Mouse (Mus musculus) kidney, postnatal 14 days (tissue): ENCODE measurements around the gene Fkbp14.

ENCODE experiments used
- DNase-seq: peaks from one replicate; pipeline ENCODE4 v3.0.0; 2022; ENCODE audit warnings: mixed read lengths

Gene Fkbp14

DNA sequence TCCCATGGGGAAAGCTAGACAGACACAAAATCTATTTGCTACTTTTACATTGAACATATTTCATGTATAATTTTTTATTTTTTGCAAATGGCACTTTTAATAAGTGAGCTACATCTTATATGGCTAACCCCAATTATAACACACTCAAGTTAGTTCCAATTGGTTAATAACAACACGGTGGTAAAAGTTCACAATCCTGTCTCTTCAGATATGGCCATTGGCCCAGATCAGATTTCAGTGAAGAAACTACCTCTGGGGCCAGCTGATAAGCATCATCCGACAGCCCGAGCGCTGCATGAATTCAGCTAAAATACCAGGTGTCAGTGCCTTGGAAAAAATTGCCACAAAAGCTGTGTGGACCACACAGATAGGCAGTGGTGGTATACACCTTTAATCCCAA, 9.4 kb downstream of the Fkbp14 start:
- DNase-seq = no peak

DNA sequence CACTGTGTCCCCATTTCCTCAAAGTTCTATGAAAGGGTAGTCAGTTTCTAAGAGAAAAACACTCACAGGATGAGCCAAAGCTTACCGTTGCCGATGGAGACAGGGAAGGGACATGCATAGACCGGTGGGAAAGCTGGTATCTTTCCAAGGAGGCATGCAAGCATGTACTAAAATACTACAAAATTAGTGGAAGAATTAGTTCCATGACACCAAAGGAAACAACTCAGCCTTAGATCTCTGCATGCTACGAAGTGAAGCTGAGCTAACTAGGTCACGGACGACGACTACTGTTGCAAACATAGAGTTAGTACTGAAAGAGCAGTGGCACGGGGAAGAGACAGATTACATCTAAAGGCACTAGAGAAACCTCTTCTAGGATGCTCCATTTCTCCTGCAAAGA, 10.2 kb downstream of the Fkbp14 start:
- no peak for DNase-seq

- DNase-seq = peak; percentile 70
These were observed 10.9 kb downstream of the Fkbp14 start for GRCm38 (mm10) chr6:54586175-54586574.

DNA sequence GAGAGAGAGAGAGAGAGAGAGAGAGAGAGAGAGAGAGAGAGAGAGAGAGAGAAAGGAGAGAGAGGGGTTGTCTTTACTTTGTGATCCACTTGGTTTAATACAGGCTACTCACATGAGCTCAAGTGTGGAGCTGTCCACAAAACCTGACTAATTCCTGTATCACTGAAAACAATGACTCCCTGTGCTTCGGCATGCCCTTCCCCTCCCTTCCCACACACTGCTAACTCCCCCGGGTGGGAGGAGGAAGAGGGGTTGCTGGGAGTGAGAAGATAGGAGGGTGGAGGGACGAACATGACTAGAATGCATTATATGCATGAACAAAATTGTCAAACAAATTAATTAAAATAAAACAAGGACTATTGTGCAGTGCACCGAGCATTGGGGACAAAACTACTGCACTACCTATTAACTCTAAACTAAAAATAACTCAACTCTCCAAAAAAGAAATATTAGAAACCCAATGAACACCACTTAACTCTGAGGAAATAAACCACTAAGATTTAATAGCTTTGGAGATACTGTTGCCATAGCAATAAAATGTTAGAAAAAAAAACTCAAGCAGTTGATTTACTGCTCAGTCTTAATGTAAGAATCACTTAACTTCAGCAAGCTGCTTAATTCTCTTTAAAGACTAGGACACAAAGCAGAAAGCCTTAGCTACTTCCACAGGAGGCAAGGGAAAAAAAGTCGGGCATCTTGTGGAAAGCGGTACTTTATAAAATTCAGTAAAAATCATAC, 23.7 kb downstream of the Fkbp14 start:
- no peak for DNase-seq

- DNase-seq = no peak
These were observed 27.3 kb downstream of the Fkbp14 start for GRCm38 (mm10) chr6:54569776-54570175.

DNA sequence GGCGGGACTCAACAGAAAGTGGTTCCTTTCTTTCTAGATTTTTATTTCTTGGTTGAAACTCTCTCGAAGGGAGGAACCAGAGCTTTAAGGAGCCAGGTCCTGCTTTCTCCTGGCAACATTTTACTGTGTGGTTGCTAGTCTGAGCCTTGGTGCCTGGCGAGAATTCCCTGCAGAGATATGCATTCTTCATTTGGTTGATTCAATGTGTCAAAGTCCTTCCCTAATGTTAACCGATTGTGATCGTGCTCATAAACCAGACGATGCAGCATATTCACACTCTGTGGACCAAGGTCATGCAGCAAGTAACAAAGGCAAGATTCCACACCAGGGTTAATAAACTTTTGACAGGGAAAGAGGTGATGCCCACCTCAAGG, 30.6 kb downstream of the Fkbp14 start:
- DNase-seq = no peak

GRCm38 (mm10) chr6:54565665-54566545, 31.2 kb downstream of the Fkbp14 start, which contains the start of gene Scrn1:
Gene Scrn1 (minus strand): TSS chr6:54566489.
- peak; percentile 59 for DNase-seq

DNA sequence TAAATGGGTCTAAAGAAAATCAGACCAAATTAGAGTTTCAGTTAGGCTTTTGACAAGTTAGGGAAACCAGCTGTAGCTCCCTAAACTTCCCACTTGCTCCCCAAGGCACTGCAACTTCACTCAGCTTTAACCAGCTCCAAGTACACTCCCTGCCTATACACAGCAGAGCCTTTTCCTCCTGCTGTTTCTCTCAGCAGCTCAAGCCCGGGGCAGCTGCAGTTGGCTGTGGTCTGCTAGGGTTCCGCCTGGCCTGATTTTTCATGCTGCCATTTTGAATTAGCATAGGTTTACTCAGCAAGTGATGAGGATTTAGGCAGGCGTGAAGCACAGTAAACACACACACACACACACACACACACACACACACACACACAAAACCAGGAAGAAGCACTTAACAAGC, 32.1 kb downstream of the Fkbp14 start:
- no peak for DNase-seq

- no peak for DNase-seq
These were observed 32.6 kb downstream of the Fkbp14 start for GRCm38 (mm10) chr6:54564506-54564991.

GRCm38 (mm10) chr6:54563561-54563960, 33.5 kb downstream of the Fkbp14 start:
- DNase-seq = no peak

DNA sequence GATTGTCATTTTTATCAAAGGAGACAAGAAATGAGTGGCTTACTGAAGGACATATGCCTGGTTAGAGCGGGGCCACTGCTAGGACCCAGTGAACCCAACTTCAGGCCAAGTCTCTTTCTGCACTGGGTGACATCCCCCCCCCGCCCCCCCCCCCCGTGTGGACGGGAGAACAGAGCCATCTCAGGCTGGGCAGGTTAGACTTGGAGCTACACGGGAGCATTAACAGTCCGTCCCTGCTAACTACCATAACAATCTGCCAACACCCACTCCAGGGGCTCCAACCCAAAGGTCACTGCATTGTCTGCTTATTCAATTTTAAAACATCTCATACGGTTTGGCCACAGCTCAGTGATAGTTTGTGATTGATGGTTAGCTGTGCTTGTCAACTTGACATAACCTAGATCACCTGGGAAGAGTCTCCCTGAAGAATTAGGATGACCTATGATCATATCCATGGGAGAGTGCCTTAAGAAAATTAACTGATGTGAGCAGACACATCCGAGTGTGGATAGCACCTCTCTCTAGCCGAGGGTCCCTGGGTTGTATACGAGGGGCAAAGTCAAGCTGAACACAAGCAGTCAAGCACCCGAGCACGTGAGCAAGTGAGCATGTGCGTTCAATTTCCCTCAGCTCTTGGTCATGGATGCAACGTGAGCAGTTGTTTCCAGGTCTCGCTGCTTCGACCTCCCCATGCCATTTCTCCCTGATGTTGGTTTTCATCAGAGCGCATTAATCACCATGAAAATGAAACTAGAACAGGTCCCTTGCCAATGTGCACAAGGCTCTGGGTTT, 34.9 kb downstream of the Fkbp14 start:
- DNase-seq = no peak

DNA sequence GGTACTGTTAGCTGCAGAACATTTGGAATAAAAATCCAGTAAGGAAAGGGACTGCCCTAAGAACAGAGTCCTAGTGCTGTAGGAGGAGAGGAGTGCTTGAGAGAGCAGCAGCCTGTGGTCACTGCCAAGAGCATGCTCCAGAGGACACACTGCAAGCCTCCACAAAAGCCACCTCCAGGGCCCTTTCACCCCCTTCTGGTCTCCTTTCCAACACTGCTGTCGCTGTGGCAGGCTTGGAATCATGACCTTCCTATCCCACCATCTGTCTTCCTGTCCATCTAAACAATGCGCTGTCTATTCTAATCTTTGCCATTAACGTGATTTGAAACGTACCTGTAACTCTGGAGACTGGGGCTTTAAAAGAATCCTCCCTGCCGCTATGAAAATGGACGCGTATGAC, 38.6 kb downstream of the Fkbp14 start:
- DNase-seq = no peak

- no peak for DNase-seq
These were observed 39.4 kb downstream of the Fkbp14 start for GRCm38 (mm10) chr6:54557671-54558070.

DNA sequence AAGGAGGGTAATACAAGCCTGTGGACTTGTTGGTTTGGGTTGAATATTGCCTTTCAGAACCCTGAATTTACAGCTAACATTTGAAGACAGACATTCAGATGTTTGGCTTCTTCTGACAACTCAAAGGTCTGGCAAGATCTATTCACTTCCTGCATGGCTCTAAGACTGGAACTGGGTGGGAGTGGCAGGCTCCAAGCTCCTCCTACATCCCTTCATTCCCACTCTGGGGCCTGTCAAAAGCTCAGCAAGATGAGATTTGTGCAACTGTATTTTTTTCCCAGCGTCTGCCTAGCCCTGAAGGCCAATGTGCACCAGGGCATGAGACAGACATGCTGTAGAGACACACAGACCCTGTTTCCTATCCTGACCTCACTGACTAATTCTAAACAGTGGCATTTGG, 41.3 kb downstream of the Fkbp14 start:
- DNase-seq = no peak

DNA sequence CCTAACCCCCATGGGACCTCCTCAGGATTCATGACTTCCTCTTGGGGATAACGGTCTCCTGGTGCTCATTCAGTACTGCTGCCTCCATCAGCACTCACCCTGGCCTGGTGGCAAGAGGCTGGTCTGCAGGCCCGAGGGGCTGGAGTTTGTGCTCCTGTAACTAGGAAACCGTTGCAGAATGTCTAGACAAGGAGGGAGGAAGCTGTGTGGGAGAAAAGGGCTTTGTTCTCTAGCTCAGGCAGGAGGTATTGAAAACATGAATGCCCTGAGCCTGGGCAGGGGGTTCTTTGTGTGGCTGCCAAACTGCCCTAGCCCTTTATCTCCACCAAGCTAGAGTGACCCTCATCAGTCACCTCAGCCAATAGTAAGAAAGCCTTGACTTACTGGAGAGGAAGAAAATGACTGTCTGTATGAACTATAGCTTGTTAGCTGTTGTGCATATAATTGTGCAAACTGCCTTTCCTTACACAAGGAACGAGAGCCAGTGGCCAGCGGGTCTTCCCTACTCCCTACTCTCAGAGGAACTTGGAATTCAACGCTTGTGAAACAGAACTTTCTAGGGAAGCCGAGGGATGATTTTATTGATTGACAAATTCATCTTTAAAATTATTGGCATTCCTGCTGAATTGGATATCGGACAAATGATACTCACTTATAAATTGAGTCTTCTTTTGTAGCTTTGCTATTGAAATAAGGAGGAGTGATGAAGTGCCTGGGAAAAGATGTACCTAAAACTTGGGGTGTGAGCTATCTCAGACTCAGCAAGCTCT, 42.6 kb downstream of the Fkbp14 start:
- no peak for DNase-seq

DNA sequence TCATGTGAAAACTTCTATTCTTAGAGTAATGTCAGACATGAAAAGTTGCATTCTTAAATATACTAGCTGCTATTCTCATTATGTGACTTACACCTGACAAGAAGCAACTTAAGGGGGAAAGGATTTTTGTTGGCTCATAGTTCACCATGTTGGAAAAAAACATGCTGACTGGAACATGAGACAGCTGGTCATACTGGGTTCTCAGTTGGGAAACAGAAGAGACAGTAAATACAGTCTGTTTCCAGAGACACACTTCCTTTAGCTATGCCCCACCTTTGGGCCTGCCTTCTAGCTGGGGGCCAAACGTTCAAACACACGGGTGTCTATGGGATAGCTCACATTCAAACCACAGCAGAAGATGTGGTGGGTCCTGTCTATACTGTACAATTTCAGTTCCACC, 43.5 kb downstream of the Fkbp14 start:
- DNase-seq = no peak

DNA sequence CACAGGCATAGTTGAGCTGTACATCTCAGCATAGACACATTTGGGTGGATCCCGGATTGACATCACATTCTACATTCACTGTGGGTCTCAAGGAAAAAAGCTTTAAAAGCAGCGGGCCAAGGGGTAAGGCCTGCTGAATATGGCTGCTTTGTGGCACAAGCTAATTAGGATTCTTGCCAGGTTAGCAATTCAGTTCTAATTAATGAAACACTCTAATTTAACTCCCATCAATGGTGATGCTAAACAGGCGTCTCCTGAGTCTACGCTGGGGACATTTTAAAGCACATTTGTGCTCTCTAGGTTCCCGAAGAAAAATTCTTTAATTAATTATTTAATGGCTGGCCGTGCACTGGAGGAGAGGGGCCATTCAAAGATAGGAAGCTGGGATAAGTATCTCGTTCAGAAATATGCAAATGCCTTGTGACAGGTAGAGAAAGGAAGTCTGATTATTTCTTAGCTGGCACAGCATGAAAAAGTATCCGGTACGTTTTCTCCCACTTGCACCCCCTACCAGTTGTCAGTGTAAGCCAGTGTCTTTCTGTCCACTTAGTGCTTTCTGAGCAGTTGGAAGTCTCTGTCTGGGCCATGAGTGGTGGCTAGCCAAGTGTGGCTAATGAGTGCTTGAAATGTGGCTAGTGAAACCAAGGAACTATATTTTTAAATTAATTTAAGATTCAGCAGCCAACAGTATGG, 44.2 kb downstream of the Fkbp14 start:
- DNase-seq = no peak

DNA sequence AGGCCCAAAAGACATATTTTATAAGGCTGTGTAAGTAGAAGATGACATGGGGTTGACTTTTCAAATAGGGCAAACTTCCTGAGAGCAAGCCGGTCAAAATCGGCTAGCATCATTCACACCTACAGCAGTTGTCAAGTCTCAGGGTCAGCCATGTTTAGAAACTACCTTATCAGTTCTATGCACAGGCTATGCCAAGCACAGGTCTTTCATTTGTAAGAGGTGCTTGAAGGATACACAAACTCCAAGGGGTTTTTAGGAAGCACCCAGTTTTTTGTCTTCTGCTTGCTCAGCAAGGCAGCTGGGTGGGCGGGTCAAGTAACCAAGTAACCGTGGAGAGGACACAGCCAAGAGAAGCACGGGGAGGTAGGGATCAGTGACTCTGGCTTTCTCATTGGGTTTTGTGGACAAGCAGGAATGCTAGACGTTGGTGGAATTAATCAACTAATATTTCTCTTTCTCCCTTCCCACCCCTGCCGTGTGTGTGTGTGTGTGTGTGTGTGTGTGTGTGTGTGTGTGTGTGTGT, 46.2 kb downstream of the Fkbp14 start:
- DNase-seq = no peak

- DNase-seq = no peak
These were observed 47.8 kb downstream of the Fkbp14 start for GRCm38 (mm10) chr6:54549311-54549710.

DNA sequence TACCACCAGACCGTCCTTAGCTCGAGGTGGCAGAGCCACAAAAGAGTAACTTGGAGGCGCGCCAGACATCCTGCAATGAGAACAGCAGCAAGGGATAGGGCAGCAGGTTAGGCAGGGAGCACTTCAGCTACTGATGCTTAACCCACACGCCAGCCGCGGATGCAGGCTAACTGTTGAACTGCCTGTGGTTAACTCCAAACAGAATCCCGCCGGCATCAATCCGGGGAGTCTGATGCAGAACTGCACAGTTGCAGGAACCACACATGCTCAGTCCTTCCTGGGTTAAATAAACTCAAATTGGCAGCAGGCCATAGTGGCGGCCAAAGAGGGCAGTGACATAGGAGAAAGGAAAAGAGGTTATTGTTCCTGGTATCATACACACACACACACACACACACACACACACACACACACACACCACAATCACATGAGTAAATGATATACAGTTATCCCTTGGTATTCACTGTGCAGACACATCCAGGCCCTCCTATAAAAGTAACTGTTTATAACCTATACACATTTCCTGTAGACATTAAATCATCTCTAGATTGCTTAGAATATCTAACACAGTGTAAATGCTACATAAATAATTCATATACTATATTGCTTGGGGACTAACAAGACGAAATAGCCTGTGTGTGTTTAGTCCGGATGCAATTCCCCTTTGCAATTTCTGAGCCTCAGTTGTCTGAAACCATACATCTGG, 48.6 kb downstream of the Fkbp14 start:
- DNase-seq = peak; percentile 36

GRCm38 (mm10) chr6:54543646-54544045, 53.5 kb downstream of the Fkbp14 start:
- DNase-seq = no peak
